Mouse (Mus musculus) cerebellum, adult 11-12 months (tissue): ENCODE results near the gene Ythdf1.

Experiments used
- DNase-seq: peaks from one replicate; pipeline ENCODE4 v3.0.0; 2022

Ythdf1 gene

GRCm38 (mm10) chr2:180870006-180870405 is 50.7 kb downstream of the Ythdf1 start:
- no peak for DNase-seq

- DNase-seq, result no peak
Observed at GRCm38 (mm10) chr2:180861561-180861960, 59.2 kb downstream of the Ythdf1 start.

- DNase-seq, result no peak
Observed at GRCm38 (mm10) chr2:180857121-180857520, 63.6 kb downstream of the Ythdf1 start.

DNA sequence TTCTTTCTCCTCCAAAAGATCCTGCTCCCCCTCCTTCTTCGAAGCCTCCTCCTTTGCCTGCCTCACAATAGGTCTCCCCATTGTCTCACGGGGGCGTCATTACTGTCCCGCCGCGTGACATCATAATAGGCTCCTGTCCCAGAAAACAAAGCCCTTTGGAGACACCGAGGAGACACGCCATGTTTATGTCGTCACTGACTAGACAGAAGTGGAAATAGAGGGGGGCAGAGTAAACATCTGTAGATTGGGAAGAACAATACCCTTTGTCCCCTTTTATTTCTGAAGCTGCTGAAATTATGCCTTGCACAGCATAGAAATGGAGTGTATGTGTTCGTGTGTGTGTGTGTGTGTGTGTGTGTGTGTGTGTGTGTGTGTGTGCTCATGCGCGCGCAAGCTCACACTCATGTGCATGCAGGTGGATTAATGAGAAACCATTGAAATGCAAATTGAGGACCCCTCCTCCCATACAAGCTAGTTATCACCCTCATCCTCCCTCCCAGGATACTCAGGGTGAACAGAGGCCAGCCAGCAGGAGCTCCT is 65.7 kb downstream of the Ythdf1 start:
- no peak for DNase-seq
